Mouse (Mus musculus) CH12.LX (cell line): Measurements from ENCODE around the gene St3gal3. TPM values are rescaled to one million over a fixed set of nuclear protein-coding genes. Genes with fewer than 3 reads are reported as not detected.

Experiments
- DNase-seq: peaks from one replicate; pipeline ENCODE4 v3.0.0-alpha.2; 2013; ENCODE audit errors: extremely low read depth
- H3K27ac ChIP-seq: 2 replicates; pipeline ENCODE4 v1.5.1; 2012; ENCODE audit warnings: low read depth, mild to moderate bottlenecking, control low read depth, moderate library complexity; ENCODE audit not compliant: insufficient read depth
- H3K27me3 ChIP-seq: replicated peaks from 2 replicates; pipeline ENCODE3; 2012; ENCODE audit warnings: inconsistent platforms
- H3K36me3 ChIP-seq, 2 experiments: replicated peaks in 1 of 2; 2 replicates each; pipeline versions ENCODE3 to v1.6.1; 2012; ENCODE audit warnings: inconsistent platforms in 1 of 2, low read length in 1 of 2, mild to moderate bottlenecking in 1 of 2, mixed read lengths in 1 of 2, moderate library complexity in 1 of 2; ENCODE audit not compliant: control insufficient read depth in 1 of 2, insufficient read depth in 1 of 2
- H3K4me1 ChIP-seq, 2 experiments: 2 replicates each; pipeline ENCODE4 v1.6.1; 2012; ENCODE audit warnings: inconsistent platforms in 1 of 2, moderate library complexity in 1 of 2; ENCODE audit not compliant: insufficient read depth in 2 of 2, control insufficient read depth in 1 of 2
- H3K4me2 ChIP-seq: 2 replicates; pipeline ENCODE4 v1.6.1; 2012; ENCODE audit warnings: low read depth, mild to moderate bottlenecking, control low read depth; ENCODE audit not compliant: poor library complexity, insufficient read depth, severe bottlenecking
- H3K4me3 ChIP-seq, 3 experiments: fragments of 150-350 bp in 1 of 3; sonication (generic) in 1 of 3; replicated peaks in 1 of 3; 2 replicates each; pipeline versions ENCODE3 to v1.5.1; 2011 to 2012; ENCODE audit warnings: low read depth in 2 of 3, low read length in 2 of 3, mild to moderate bottlenecking in 2 of 3, moderate library complexity in 2 of 3, control low read depth in 1 of 3, improper control_type of control experiment in 1 of 3, inconsistent platforms in 1 of 3, mixed read lengths in 1 of 3; ENCODE audit not compliant: poor library complexity in 1 of 3
- H3K79me2 ChIP-seq: replicated peaks from 2 replicates; pipeline ENCODE4 v1.6.1; 2012; ENCODE audit warnings: mild to moderate bottlenecking, moderate library complexity; ENCODE audit not compliant: control insufficient read depth, poor library complexity, insufficient read depth, severe bottlenecking; ENCODE audit errors: extremely low read depth
- H3K9ac ChIP-seq: 2 replicates; pipeline ENCODE4 v1.6.1; 2012; ENCODE audit warnings: low read depth, mild to moderate bottlenecking, control low read depth, moderate library complexity; ENCODE audit not compliant: insufficient read depth
- H3K9me3 ChIP-seq: replicated peaks from 2 replicates; pipeline ENCODE3; 2012; ENCODE audit warnings: low read length, inconsistent platforms, mixed read lengths
- CHD2 ChIP-seq: IDR thresholded peaks from 2 replicates; pipeline ENCODE4 v1.6.1; 2011; ENCODE audit warnings: low read length, improper control_type of control experiment
- E2F4 ChIP-seq: IDR thresholded peaks from 2 replicates; pipeline ENCODE4 v1.6.1; 2011; ENCODE audit warnings: low read depth, low read length, improper control_type of control experiment; ENCODE audit not compliant: insufficient replicate concordance
- ELF1 ChIP-seq: IDR thresholded peaks from 2 replicates; pipeline ENCODE4 v1.6.1; 2014; ENCODE audit warnings: low read depth, mild to moderate bottlenecking, inconsistent platforms, low read length, improper control_type of control experiment
- GABPA ChIP-seq: IDR thresholded peaks from 2 replicates; pipeline ENCODE4 v1.6.1; 2012; ENCODE audit warnings: low read depth, low read length, improper control_type of control experiment, inconsistent platforms; ENCODE audit not compliant: insufficient replicate concordance
- HCFC1 ChIP-seq: IDR thresholded peaks from 2 replicates; pipeline ENCODE4 v1.6.1; 2012; ENCODE audit warnings: low read depth, mild to moderate bottlenecking, inconsistent platforms, low read length, improper control_type of control experiment
- IRF4 ChIP-seq: IDR thresholded peaks from 2 replicates; pipeline ENCODE4 v1.6.1; 2014; ENCODE audit warnings: low read depth, mild to moderate bottlenecking, inconsistent platforms, low read length, improper control_type of control experiment
- JUND ChIP-seq: conservative IDR thresholded peaks from 2 replicates; pipeline ENCODE4 v1.6.1; 2011; ENCODE audit warnings: low read depth, low read length, improper control_type of control experiment
- MEF2A ChIP-seq: IDR thresholded peaks from 2 replicates; pipeline ENCODE4 v1.6.1; 2014; ENCODE audit warnings: low read depth, mild to moderate bottlenecking, inconsistent platforms, low read length, improper control_type of control experiment, borderline replicate concordance
- NRF1 ChIP-seq: IDR thresholded peaks from 2 replicates; pipeline ENCODE4 v1.6.1; 2014; ENCODE audit warnings: low read depth, mild to moderate bottlenecking, inconsistent platforms, low read length, improper control_type of control experiment, moderate library complexity
- POLR2A ChIP-seq: IDR thresholded peaks from 2 replicates; pipeline ENCODE4 v1.6.1; 2011; ENCODE audit warnings: low read depth, mild to moderate bottlenecking, improper control_type of control experiment, low read length
- POLR2AphosphoS2 ChIP-seq: IDR thresholded peaks from 2 replicates; pipeline ENCODE4 v1.6.1; 2011; ENCODE audit warnings: low read depth, low read length, improper control_type of control experiment
- RAD21 ChIP-seq: IDR thresholded peaks from 2 replicates; pipeline ENCODE4 v1.6.1; 2011; ENCODE audit warnings: low read depth, mild to moderate bottlenecking, low read length, improper control_type of control experiment, moderate library complexity
- RCOR1 ChIP-seq: conservative IDR thresholded peaks from 2 replicates; pipeline ENCODE4 v1.6.1; 2012; ENCODE audit warnings: low read depth, mild to moderate bottlenecking, inconsistent platforms, low read length, improper control_type of control experiment
- SMC3 ChIP-seq: IDR thresholded peaks from 2 replicates; pipeline ENCODE4 v1.6.1; 2011; ENCODE audit warnings: low read depth, low read length, improper control_type of control experiment
- TCF12 ChIP-seq: IDR thresholded peaks from 2 replicates; pipeline ENCODE4 v1.6.1; 2014; ENCODE audit warnings: low read depth, mild to moderate bottlenecking, inconsistent platforms, low read length, improper control_type of control experiment
- ZC3H11A ChIP-seq: IDR thresholded peaks from 2 replicates; pipeline ENCODE4 v1.6.1; 2012; ENCODE audit warnings: low read depth, mild to moderate bottlenecking, inconsistent platforms, low read length, improper control_type of control experiment
- ZMIZ1 ChIP-seq: IDR thresholded peaks from 2 replicates; pipeline ENCODE4 v1.6.1; 2012; ENCODE audit warnings: low read depth, mild to moderate bottlenecking, inconsistent platforms, low read length, improper control_type of control experiment
- ZNF384 ChIP-seq: IDR thresholded peaks from 2 replicates; pipeline ENCODE4 v1.6.1; 2012; ENCODE audit warnings: low read depth, low read length, improper control_type of control experiment, inconsistent platforms
- dilution Hi-C: fragments of 300-500 bp; cut with MboI; formaldehyde crosslinking; loops from 2 replicates; pipeline ENCODE4 v1.14.3; 2020; ENCODE audit warnings: low sequenced_read_pairs; ENCODE audit not compliant: extremely low pct_unique_long_range_greater_than_20kb, extremely low pct_ligation_motif_present
- in situ Hi-C: fragments of 300-500 bp; cut with MboI; formaldehyde crosslinking; loops from 3 replicates; pipeline ENCODE4 v1.14.3; 2019; ENCODE audit warnings: low sequenced_read_pairs, low pct_ligation_motif_present, low pct_unique_long_range_greater_than_20kb, mixed read lengths
- polyA plus RNA-seq: library from polyadenylated mRNA; unstranded; fragments of >175 nt; gene quantifications from 2 replicates; pipeline ENCODE4 v1.2.1, GENCODE M21; 2012; ENCODE audit warnings: low read depth; ENCODE audit not compliant: insufficient read length
- total RNA-seq, 2 experiments: library from RNA; depleted of rRNA; stranded (reverse); fragments of 300-350 nt in 1 of 2; fragments of >200 nt in 1 of 2; gene quantifications; 2 replicates each; pipeline ENCODE4 v1.2.3; 2012 to 2014

The St3gal3 gene
- total and polyA plus RNA-seq, 3 experiments, result 7.1 to 10.1 (median 8.2) TPM

- Histone ChIP-seq H3K9me3 (peaks cover 2% of the 10 kb centered on the region), H3K36me3 (peaks cover 0 to 19% of the 10 kb centered on the region in 2 experiments), H3K27me3 (no peaks in the 10 kb centered on the region), H3K4me3 (no peak overlapping the region), H3K4me2 (no peak overlapping the region), H3K9ac (no peak overlapping the region), H3K4me1 (no peaks in the 10 kb centered on the region), H3K79me2 (no peaks in the 10 kb centered on the region), H3K27ac (no peak overlapping the region)
- TF ChIP-seq RCOR1, result no peak
- dilution Hi-C loops, result no loop called here
- in situ Hi-C loops, result loop anchor here (25.0 kb wide), 1 partner anchor 240 kb away; the partner anchor contains the start of gene Slc6a9
- DNase-seq, result no peak
These were observed 57.4 kb downstream of the St3gal3 start for GRCm38 (mm10) chr4:118077293-118077752.

DNA sequence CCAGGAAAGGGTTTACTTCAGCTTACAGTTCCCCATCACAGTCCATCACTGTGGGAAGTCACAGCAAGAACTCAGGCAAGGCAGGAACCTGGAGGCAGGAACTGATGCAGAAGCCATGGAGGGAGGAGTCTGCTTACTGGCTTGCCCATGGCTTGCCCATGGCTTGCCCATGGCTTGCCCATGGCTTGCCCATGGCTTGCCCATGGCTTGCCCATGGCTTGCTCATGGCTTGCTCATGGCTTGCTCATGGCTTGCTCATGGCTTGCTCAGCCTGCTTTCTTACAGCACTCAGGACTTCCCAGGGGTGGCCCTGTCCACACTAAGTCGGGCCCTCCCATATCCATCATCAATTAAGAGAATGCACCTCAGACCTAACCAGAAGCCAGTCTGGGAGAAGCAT is 58.1 kb downstream of the St3gal3 start:
- no peaks in the 10 kb centered on the region for H3K4me1 ChIP-seq
- no peak overlapping the region for H3K4me2 ChIP-seq
- DNase-seq, result no peak
- in situ Hi-C loops (loop anchor here (25.0 kb wide), 1 partner anchor 239 kb away; the partner anchor contains the start of gene Slc6a9), dilution Hi-C loops (no loop called here)
- H3K9me3 ChIP-seq, result peaks cover 2% of the 10 kb centered on the region
- H3K27me3 ChIP-seq, result no peaks in the 10 kb centered on the region
- no peak overlapping the region for H3K9ac ChIP-seq
- H3K79me2 ChIP-seq, result no peaks in the 10 kb centered on the region
- TF ChIP-seq RCOR1 (no peak), ZC3H11A (no peak), TCF12 (no peak), MEF2A (no peak), POLR2A (no peak), IRF4 (no peak), JUND (no peak), POLR2AphosphoS2 (no peak), ZMIZ1 (no peak), ELF1 (no peak), SMC3 (no peak), GABPA (no peak), RAD21 (no peak), CHD2 (no peak), E2F4 (no peak), HCFC1 (no peak), NRF1 (no peak), ZNF384 (no peak)
- H3K27ac ChIP-seq, result no peak overlapping the region
- peaks cover 0 to 22% of the 10 kb centered on the region in 2 experiments for H3K36me3 ChIP-seq
- no peak overlapping the region for H3K4me3 ChIP-seq
